Mouse (Mus musculus) retina, embryonic 14.5 days (tissue): ENCODE data around the gene Jam2.

Experiments
- DNase-seq: peaks from one replicate; pipeline ENCODE4 v3.0.0-alpha.2; 2015; ENCODE audit warnings: low spot score

The Jam2 gene

DNA sequence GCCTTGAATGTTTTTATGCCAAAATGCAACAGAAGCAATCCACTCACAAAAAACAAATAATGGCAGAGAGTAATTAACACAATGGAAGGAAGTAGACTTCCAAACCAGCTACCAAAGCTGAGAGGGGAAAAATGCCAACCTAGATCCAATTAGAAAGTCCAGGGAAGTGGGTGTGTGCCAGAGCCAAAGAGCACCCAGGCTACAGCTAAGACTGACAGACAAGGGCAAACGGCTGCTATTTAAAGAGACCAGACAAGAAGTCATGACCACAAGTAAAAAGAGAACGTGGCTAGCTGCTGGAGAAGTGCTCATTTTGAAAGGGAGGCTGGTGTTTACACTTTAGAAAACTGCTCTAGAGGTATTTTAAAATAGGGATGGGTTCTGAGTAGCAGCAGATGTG is 9.4 kb downstream of the Jam2 start:
- DNase-seq: no peak

DNA sequence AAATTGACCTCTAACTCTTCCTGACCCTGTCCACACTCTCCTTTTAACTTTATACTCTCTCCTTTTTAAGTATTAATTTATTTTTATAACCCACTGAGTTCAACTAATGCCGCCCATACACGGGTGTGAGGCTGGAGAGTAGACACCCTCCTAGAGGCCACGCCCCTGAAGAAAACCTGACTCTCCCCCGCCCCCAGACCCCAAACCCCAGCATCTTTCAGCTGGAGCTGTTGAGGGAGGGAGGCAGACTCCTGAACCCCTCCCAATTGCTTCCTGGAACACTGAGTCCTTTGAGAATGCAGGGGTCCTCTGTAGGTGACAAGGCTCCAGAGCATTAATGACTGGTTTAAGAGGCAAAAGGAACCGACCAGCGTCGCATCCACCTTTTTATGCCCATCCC is 11.0 kb downstream of the Jam2 start:
- DNase-seq: no peak

DNA sequence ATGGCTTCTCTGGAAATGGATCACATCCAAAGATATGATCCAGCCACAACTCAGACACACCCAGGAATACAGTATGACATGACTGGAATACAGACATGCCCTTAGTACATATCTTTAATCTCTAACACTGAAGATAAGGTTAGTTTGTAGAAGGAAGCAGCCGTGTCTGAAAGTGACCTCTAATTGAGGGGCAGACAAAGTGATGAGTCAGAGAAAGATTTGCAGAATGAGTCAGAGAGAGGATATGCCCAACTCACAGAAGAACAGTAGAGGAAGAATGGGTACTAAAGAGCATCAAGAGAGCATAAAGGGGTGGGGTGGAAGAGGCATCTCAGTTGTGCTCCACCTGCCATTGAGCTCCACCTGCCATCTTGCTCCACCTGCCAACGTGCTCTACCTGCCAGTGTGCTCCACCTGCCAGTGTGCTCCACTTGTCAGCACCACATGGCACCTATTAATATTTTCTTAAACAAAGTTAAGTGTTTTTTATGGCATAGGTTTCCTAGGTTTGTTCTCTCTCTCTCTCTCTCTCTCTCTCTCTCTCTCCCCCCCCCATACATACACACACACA is 16.8 kb downstream of the Jam2 start:
- DNase-seq: no peak

DNA sequence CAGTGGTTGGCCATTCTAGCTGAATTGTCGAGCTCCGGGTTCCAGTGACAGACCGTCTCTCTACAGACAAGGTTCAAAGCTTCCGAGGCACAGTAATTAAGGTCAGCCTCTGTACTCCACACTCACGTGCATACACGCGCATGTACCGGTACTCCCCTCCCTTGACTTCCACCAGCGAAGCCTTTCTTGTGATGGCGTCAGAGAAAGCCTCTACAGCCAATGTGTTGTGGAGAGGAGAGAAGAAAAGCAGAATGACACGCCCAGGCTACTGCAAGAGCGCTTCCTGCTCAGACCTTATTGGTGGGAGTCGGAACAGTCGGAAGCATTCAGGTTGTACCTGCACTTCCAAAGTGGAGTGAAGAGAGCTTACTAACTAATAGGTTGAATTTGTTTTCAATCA is 19.5 kb downstream of the Jam2 start:
- DNase-seq: no peak

DNA sequence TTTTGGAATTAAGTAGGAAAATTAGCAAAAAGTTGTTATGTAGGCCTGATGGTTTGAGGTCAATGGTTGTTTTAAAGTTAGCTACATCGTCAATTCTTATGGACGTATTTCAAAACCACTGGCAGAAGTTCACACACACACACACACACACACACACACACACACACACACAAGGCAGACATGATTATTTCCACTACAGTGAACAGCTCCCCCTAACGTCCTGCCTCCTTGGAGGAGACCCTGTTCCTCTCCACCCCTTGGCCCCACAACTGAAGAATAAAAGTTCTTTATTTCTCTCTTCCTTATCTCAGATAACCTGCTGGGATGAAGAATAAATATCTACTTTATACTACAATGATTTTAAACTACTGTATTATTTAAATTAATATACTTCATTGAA is 21.4 kb downstream of the Jam2 start:
- no peak for DNase-seq

DNA sequence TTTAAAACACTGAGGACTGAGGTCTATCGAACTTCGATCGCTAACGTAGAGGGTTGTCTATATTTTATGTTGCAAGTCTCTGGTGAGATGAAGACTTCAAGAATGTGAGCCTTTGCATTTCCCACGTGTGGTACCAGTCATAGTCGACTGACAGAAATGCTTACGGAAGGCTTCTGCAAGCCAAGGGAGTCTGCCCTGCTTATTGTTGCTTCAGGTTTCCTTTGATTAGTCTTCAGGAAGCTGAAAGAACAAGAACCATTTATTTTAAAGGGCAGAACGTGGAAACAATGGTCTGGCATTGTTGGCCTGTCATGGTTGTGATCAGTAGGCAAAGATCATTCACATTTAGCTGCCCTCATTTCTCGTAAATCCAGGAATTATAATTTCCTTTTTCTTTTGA is 22.8 kb downstream of the Jam2 start:
- no peak for DNase-seq

DNA sequence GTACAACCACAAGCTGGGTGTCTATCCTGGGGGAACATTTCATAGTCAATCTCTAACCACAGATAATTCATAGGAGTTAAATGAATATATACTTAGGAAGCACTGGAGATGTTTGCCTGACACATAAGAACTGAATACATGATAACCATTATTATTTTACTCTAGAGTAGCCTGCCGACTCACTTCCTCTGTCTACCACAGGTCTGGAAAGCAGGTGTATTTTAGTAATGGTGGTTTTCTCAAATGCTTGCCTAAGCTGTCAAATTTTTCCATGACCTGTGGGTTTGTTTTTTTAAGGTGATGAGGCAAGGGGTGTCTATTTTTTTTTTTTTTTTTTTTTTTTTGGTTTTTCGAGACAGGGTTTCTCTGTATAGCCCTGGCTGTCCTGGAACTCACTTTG is 26.1 kb downstream of the Jam2 start:
- DNase-seq: no peak

DNA sequence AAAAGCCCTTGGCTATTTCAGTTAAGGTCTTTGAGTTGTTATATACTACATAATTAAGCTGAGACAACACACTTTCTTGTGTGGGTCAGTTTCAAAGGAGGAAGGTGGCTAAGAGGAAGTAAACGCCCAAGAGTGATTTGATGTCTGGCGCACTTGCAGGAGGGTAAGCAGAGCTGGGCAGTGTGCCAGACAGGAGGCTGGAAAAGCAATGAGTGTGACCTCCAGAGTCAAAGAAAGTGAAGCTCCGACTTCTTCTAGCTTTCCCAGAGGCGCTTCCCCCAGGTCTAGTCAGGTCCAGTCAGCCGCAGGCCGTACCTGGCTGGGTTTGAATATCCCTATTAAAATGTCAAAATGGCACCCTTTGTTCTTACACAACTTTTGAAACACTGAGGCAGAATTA is 28.3 kb downstream of the Jam2 start:
- no peak for DNase-seq

DNA sequence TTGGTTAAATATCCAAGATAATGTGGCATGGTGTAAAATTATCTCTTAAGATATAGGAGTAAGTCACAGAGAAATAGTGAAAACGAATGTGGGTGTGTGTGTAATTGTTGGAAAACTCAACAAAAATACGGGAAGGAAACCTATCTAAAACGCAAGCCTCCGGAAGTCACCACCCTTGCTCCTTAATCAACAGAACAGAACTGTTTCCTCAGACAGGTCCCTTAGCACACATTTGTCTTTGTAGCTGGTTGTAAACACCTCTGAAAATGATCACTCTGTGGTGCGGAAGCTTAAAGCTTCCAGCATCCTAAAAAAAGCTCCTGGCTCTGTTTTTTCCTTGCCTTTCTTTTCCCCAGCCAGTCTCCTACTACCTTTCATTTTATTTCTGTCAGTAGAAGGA is 30.9 kb downstream of the Jam2 start:
- no peak for DNase-seq

DNA sequence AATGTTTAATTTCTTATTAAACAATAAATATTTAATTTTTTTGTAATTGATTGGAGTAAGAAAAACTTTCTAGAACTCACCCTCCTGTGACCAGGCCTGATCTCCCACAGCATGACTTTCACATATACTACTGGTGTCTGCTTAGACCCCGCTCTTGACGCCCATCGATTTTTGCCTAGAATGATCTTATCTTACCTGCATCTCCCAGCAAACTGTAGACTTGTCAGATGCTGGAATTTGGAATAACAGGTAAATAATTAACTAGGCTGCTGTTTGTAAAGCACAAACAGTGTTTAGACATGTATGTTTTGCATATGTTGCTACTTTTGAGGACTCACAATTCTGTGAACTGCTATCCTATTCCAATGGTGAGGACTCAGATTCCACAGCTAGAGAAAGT is 32.3 kb downstream of the Jam2 start:
- no peak for DNase-seq

DNA sequence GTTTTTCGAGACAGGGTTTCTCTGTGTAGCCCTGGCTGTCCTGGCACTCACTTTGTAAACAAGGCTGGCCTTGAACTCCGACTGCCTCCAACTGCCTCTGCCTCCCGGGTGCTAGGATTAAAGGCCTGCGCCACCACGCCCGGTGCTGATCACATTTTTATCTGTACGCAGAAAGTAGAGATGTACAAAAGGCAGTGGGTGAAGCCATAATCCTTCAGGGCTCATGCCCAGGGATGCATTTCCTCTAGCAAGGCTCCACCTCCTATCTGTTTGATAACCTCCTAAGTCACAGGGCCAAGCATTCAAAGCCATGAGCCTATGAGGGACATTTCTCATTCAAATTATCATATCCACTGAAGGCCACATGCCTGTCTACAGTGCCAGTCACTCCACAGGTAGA is 34.0 kb downstream of the Jam2 start:
- DNase-seq: no peak

DNA sequence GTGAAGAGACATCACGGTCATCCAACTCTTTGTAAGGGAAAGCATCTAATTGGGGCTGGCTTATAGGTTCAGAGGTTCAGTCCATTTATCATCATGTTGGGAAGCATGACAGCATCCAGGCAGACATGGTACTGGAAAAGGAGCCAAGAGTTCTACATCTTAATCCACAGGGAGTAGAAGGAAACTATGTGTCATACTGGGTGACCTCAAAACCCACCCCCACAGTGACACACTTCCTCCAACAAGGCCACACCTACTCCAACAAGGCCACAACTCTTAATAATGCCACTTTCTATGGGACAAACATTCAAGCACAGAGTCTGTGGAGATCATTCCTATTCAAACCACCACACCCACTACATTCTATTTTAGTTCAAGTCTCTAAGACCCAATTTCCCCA is 36.3 kb downstream of the Jam2 start:
- no peak for DNase-seq

DNA sequence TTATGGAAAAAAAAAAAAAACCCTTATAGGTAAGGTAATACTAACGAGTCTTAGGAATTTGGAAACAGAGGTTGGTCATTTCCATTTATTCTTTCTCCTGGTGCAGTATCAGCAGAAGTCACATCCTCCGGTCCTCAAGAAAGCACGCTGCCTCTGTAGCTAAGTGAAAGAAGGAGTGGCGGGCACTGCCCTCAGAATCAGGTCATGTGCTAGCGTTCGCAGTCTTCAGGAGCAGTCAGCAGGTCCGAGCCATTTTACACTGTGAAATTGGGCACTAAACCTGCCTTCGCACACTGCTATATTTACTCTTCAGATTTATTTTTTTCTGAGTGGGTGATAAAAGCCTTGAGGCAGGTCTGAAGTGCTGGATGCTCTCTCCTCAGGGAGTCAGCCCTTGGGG is 39.9 kb downstream of the Jam2 start:
- DNase-seq: no peak

DNA sequence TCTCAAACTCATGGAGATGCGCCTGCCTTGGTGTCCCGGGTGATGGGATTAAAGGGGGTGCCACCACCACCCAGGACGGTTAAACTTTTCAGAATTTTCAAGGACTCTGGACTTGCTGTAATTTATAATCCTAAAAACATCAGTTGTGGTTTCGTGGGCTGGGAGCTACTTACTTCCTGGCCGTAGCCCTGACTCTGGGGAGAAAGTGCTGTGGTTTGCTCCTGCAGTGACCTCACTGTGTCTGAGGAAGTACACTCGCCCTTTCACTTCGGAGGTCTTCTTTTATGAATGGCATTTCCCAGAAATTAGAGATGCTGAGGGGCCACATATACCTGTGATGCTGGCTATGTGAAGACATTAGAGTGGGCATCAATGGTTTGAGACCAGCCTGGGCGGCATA is 40.6 kb downstream of the Jam2 start:
- no peak for DNase-seq

DNA sequence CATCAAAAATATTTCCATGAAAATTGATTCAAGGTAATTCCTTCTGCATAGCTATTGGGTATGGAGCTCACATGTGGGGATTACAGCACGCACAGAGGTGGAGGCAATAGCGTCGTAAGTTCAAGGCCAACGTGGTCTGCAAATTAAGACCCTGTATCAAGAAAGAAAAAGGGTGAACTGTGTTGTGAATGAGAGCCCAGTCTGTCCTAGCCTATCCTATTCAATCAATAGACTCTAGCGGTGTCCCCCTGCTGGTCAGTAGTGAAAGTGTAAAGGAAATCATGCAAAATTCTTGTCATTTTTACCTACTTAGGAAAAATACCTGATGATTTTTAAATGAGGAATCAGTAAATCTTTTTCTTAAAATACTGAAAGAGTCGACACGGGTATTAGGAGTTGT is 43.5 kb downstream of the Jam2 start:
- DNase-seq: peak; percentile 75

DNA sequence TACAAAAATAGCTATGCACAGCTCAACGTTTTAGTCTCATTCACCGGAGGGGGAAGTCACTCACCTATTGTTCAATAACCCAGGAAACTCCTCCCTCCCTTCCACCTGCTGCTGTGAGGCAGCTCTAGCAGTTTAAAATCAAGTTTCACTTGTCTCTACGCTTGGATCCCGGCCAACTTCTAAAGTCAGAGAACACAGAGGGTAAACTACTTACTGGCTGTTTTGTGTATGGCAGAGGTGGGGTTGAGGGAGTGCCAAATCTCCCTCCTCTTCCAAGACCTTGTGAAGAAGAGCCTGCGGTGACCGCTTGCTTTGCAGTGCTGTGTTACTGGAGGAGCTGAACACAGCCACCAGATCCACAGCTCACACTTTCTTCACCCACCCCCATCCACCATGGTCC is 51.1 kb downstream of the Jam2 start:
- DNase-seq: no peak

DNA sequence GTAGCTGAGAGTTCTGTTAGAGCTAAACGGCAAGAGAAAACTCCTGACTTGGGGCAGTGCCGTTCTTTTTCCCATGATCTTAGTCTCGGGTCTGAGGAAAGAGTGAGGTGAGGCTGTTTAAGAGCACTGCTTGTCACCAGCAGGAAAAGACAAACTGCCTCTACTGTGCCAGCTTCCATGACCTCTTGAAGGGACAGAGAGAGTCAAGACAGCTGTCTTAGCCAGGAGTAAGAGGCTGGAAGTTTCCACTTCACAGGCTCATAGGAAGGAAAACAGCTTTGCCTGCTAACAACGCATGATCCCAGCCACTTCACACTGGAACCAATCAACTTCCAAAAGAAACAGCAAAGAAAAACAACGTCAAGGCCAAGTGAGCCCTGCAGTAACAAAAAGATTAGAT is 57.8 kb downstream of the Jam2 start:
- DNase-seq: no peak

DNA sequence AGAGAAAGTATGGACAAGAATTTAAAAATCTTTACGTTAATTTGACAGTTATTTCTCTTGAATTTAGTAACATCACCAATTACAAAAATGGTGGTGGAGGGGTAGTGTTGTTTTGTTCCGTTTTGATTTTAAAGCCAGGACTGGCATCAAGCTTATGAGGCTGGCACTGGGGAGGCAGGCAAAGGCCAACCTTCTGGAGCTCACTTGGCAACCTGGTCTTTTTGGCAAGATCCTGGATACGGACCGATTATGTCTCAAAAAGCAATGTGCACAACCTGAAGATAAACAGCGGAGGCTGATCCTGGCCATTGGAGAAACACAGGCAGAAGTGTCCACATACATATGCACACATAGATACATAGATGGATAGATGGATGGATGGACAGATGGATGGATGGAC is 58.8 kb downstream of the Jam2 start:
- DNase-seq: no peak

DNA sequence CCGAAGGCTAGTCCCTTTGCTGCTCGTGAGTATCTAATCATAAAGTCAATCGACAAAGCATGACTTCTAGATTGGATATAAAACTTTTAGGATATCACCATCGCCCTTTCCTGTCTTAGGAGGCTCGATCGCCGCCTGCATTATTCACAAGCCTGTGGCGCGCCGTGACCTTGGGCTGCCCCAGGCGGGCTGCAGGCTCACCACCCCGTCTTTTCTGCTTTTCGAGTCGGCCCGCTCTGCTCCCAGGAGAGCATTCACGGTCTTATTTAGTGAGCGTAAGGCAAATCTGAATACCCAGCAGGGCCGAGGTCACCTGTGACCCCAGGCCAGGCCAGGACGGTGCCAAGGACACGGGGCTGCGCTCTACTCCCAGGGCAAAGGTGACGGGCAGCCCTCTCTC is 60.4 kb downstream of the Jam2 start:
- DNase-seq: no peak

DNA sequence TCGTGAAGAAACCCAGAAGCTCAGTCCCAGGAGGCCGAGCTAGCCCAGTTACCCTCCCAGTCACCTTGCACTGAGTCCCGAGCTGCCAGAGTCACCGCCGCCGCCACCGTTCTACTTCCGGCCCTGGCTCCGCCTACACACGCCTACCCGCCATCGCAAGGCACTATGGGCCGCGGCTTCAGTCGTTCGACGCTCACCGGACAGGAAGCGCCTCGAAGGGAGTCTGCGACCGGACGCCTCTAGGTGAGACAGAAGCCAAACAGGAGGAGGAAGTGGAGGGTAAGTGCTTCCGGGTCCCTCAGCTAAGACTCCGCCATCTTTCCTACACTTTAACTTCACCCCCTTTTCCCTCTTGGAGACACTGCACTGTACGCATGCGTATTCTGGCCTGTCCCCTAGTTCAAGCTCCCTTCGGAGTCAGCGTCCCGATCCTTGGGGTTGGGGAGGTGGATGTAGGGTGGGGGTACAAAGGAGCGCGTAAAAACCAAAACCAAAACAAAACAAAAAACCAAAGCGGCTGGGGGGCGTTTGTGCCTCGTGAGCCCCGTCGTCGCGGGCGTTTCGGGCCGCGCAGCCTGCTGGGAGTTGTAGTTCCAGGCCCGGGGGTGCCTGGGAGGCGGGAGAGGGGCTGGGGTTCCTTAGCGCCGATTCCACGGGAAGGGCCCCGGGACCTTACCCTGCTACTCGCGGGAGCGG is 61.0 kb downstream of the Jam2 start, which contains the start of gene Gabpa:
TSS of gene Gabpa (plus strand) at position 181 of the 696 bp plus-strand sequence.
- peak; percentile 95 for DNase-seq

DNA sequence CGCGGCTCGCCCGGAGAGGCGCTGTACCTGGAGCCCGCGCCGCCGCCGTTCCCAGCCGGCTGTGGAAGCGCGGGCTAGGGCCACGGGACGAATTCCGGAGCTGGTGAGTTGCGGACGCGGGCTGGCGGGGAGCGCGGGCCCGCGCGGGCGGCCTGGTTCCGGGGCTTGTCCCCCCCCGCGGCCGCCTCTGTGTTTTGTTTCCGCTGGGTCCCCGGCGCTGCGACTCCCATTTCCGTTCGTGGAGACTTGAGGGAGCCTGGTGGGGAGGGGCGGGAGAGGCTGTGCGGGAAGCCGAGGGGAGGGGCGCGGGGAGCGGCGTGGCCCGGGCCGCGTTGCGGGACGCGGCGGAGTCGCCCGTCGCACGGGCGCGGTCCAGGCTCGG is 61.5 kb downstream of the Jam2 start, which contains the start of gene Atp5j:
TSS of gene Atp5j (minus strand) at position 185 of the 382 bp plus-strand sequence.
- peak; percentile 68 for DNase-seq

DNA sequence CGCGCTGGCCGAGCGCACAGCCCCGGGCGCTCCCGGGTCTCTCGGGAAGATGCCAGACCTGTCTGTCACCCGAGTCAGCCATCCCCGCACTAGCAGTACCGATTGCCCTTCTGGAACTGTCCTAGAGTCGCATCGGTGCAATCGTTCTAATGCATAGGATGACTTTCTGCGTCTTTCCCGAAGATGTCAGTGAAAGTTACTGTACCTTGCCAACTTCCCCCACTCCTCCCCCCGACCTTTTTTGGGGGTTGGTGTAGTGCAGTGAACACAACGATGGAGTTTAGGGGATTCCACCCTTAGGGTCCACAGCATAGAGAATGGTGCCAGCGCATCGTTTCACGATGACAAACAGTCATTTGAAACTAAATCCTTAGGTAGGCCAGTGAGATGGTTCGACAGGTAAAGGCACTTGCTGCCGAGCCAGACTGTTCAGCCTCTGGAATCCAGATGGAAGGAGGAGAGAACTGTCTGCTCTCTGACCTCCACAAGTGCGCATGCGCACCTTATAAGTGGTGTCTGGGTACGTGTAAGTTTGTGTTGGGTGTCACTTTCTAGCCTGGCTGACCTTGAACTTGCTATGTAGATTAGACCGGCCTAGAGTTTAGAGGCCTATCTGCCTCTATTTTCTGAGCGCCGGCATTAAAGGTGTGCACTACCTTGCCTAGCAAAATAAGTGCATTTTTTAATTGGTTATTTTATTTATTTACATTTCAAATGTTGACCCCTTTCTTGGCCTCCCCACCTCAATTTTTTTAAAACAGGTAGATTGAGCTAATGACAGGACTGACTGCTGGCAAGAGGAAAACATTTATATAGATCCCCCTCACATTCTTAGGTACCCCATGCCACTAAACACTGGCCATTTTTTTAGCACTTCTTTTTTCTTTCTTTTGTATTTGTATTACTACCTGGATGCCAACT is 62.2 kb downstream of the Jam2 start:
- DNase-seq: peak; percentile 60

DNA sequence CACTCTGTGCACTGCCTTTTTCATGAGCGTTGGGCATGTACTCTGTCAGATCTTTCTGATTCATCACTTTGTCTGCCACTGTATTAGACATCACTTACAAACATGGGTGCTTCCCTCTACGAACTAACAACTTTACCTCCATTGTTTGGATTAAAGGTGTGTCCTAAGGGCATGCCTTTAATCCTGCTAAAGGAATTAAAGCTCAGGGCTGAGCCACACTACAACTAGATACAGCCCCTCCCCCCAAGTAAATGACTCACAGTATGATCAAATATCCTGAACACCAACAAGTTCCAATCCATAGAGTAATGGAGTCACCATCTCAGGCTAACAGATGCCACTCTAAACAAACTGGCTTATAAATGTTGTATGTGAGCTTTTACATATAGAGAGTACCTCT is 64.7 kb downstream of the Jam2 start:
- DNase-seq: no peak
